Mouse (Mus musculus) layer of hippocampus, adult 18-20 months (tissue): ENCODE data around the gene Psme1. TPM values are rescaled to one million over a fixed set of nuclear protein-coding genes. Genes with fewer than 3 reads are reported as not detected.

Experiments
- DNase-seq, 2 experiments: peaks; one replicate each; pipeline ENCODE4 v3.0.0; 2022; ENCODE audit warnings: low spot score in 2 of 2
- total RNA-seq, 2 experiments: library from RNA; stranded (reverse); gene quantifications; 2 replicates each; pipeline ENCODE4 v1.2.3; 2021

Gene Psme1
- total RNA-seq, 2 experiments from 2014 or later, result 54.0 to 56.6 TPM

DNA sequence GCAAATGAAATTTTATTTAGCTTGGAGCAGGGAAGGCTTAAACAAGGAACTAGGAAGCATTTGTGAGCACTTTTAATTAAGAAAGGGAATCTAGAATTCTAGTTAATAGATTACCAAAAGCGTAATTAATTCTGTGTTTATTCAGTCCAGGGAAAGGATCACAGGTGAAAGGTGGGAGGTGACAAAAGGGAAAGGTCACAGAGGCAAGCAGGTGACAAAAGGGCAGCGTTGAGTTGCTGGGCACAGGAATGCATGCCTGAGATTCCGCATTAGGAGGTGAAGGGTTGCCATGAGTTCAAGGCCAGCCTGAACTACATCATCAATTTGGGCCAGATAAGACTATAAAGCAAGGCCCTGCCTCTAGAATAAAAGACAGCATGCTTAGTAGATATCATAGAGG, 10.4 kb upstream of the Psme1 start:
- DNase-seq, result no peak

DNA sequence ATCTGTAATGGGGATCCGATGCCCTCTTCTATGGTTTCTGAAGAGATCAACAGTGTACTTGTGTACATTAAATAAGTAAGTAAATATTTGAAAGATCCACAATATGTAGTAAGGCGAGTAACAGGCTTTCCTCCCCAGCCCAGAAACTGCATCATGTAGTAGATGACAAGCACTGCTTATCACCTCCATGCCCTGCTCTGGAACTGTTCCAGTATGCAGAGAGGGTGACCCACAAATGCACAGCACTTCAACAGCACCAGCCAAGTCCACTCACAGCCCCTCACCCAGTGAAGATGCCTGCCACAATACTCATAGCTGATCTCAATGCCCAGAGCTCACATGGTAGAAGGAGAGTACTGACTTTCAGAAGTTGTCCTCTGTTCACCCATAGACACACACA, 7.3 kb upstream of the Psme1 start:
- DNase-seq, result no peak

DNA sequence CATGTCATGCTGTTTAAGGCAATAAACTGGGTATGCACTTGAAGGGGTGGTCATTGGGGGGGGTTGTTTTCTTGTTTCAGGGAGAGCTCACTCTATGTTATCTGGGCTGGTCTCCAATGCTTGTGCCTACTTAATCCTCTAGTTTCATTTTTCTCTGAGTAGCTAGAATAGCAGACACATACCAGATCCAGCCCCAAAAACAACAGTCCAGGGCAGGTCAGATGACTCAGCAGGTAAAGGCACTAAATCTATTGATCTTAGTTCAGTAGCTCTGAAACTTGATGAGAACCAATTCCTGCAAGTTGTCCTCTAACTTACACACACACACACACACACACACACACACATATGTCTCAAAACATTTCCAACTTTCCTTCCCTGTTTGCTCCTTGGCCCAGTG, 6.2 kb upstream of the Psme1 start:
- DNase-seq, result no peak

DNA sequence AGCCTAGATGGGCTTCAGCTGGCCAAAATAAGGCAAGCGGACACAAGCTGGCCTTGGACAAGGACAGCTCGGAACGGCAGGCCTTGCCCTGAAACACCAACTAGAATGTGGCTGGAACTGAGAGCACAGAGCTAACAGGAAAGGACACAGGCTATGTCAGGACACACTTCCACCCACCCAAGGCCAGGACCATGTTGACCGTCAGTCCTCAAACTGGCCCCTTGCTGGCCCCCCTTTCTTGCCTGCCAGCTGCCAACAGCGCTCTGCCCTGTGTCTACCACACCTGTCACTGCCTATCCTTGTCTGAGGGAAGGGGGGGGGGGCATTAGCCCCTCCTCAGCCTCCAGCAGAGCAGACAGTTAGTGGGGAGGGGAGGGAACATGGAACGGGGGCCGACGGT, 2.6 kb upstream of the Psme1 start, which contains the start of gene Fitm1:
Fitm1 (plus strand) TSS at position 316 of the 400 bp plus-strand sequence.
- DNase-seq, result no peak

DNA sequence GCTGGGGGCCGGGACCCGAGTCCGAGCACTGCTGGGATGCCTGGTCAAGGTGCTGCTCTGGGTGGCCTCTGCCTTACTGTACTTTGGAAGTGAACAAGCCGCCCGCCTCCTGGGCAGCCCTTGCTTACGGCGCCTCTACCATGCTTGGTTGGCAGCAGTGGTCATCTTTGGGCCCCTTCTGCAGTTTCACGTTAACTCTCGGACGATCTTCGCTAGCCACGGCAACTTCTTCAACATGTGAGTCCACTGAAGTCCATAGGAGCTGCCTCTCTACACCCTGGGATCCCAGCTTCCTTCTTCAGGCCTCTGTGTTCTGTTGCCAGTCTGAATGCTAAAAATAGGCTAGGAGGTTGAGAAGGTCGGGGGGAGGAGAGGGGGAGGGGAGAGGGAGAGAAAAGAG, 2.2 kb upstream of the Psme1 start:
- no peak for DNase-seq

DNA sequence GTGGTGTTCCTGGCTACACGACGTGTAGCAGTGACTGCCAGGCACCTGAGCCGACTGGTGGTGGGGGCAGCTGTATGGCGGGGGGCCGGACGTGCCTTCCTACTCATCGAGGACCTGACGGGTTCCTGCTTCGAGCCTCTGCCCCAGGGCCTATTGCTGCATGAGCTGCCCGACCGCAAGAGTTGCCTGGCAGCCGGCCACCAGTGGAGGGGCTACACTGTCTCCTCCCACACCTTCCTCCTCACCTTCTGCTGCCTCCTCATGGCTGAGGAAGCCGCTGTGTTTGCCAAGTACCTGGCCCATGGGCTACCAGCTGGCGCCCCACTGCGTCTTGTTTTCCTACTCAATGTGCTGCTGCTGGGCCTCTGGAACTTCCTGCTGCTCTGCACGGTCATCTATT, 1.5 kb upstream of the Psme1 start:
- DNase-seq, result peak; percentile 37 to 40

DNA sequence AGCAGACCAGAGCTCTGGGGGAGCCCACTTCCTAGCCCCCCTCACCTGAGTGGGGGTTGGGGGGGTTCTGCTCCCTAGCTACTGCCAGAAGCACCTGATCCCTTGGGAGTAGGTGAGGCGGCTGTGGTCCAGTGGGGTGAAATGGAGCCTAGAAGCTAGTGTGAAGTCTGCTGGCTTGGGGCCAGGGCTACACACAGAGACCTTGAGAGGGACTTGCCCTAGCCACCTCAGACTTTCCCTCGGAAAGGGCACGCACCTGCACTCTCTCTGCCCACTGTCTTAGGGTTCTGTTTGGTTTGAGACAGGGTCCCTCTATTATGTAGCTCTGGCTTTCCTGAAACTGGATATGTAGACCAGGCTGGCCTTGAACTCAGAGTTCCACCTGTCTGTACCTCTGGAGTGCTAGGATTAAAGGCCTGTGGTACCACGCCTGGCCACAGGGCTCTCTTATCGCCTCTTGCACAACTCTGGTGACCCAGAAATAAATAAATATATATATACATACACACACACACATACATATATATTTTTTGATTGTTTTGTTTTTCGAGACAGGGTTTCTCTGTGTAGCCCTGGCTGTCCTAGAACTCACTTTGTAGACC, 846 bp downstream of the Psme1 start:
- no peak for DNase-seq

DNA sequence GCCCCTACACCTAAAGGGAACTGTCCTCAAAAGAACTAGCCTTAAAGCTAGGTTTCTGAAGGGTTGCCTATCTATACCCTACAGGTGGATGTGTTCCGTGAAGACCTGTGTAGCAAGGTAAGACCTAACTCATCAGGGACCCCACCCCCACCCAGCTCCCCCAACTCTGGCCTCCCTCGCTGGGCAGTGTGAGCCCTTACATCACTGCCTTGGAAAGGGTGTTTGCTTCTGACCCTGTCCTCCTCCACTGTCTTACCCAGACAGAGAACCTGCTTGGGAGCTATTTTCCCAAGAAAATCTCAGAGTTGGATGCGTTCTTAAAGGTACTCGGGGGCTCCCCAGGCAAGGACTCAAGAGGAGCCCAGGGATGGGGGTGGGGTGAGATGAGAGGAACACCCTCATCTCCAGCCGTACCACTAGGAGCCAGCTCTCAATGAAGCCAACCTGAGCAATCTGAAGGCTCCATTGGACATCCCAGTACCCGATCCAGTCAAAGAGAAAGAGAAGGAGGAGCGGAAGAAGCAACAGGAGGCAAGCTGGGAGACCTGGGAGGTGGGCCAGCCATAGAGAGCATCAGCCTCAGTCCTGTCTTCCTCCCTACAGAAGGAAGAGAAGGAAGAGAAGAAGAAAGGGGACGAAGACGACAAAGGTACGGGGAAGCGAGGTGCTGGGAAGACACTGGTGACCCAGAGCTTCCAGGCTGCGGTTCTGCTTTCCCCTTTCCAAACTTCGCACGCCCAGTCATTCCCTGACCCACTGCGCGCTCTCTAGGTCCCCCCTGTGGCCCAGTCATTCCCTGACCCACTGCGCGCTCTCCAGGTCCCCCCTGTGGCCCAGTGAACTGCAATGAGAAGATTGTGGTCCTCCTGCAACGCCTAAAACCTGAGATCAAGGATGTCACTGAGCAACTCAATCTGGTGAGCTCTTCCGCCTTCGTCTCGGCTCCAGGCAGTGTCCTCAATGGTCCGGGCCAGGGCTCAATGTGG, 1.9 kb downstream of the Psme1 start:
- DNase-seq, result no peak

DNA sequence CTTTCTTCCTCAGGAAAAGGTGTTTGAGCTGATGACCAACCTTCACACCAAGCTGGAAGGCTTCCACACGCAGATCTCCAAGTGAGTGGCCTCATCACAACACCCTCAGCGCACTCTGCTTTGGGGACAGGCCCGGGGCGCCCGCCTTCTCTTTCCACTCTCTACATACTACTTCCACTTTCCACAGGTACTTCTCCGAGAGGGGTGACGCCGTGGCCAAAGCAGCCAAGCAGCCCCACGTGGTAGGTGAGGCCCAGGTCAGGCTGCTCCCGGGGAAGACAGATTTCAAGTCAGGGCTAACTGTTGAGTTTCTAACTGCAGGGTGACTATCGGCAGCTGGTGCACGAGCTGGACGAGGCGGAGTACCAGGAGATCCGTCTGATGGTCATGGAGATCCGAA, 2.8 kb downstream of the Psme1 start:
- no peak for DNase-seq

DNA sequence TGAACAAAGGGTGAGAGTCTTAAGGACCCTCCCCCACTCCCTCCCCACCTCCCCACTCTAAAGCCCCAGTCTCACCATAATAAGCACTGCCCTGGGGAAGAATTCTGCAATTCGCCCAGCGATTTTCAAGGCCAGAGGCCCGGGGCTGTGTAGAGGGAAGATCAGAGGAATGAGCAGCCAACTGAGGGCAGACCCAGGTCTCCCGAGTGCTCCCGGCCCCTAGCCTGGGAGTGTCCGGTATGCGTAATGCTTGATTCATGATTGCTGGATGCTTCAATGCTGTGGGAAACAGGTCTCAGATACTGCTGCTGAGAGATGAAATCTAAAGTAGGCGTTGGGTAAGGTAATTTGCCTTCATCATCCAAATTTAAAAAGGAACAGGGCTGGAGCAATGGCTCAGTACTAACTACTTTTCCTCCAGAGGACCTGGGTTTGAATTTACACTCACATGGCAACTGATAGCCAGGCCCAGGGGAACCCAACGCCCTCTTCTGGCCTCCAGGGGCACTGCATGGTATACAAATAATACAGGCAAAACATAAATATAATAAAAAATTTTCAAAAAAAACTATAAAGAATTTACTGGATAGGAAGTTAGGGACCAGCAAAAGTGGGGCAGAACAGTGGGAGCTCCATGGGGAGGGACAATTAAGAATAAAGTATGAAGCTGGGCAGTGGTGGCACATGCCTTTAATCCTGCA, 4.2 kb downstream of the Psme1 start:
- DNase-seq, result no peak

DNA sequence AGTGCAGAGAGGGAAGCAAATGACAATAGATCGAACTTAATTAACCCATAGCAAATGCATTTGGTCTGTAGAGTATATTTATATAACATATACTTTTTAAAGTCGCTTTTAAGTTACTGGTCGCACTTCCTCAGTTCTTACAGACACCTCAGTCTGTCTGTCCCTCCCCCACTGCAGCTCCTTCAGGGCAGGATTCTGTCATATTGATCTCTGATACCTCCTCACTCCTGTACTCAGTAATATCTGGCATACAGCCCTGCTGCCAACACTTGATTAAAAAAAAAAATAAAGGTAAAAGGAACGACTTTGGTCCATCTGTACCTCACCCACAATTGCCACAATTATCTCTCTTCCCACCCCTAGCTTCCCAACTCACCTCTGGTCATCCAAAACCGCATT, 6.4 kb downstream of the Psme1 start:
- DNase-seq, result no peak

DNA sequence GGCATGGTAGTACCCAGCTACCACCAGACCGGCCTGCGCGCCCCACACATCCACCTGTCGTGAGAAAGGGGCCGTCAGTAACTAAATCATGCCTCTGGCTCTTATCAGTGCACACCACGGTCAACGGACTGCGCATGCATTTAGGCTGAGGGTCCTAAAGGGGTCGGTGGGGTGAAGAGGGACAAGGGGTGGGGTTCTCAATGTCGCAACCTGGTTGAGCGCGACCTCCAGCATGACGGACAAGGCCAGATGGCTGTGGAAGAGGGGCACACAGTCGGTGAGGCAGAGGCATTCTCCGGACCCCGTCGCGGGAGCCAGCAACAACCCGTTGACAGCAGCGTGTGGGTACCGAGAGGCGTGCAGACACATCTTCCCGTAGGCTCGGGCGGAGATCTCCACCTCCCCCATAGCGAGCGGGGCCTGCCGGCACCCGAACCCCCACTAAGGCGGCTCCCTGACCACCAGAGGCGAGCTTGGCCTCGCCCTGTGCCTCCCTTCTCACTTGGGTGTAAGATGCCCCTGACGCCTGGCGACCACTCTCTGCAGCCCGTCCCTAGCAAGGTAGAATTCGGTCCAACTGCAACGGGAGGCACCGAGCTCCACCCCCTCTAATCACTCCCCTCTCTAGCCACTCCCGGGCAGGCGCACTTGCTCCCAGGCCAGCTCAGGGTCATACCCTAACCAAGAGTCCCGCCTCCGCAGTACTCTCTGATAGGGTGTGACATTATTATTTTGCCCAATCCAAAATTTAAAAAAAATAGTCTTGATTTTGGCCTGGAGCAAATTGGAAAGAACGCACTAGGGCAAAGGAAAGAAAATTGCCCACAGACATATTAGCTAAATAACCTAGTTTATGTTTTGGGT, 7.0 kb downstream of the Psme1 start, which contains the start of gene Emc9:
Emc9 (minus strand) TSS at position 601 of the 864 bp plus-strand sequence.
- DNase-seq, result peak; percentile 49 to 67

DNA sequence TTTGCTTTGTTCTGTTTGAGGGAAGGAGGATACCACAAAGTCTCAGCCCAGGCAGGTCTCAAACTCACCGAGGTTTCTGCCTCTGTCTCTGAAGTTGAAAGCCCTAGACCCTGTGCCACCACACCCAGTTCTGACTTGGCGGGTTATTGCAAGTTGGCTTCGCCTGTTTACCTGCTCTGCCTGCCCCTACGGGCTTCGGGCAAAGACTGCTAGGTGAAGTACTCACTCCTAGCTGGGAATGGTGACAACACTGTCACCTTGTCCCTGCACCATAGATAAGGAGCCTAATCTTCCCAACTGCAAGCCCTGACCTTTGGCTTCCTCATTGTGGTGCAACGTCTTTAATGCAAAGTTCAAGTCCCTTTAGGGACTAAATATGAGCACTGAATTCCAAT, 7.6 kb downstream of the Psme1 start:
- no peak for DNase-seq

DNA sequence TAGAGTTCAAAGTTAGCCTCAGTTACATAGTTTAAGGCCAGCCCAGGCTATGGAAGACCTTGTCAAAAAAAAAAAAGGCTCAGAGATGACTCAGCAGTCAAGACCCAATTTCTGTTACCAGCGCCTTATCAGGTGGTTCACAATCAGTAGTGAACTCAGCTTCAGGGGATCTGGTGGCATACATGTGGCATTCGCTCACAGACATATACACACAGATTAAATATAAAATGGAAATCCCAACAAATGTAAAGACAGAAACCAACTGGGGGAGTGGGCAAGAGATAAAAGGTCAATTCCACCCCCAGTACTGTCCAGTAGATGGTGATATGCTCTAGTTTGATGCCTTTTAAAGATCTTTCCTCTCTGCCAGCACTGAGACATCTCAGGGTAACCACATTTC, 8.2 kb downstream of the Psme1 start:
- no peak for DNase-seq

DNA sequence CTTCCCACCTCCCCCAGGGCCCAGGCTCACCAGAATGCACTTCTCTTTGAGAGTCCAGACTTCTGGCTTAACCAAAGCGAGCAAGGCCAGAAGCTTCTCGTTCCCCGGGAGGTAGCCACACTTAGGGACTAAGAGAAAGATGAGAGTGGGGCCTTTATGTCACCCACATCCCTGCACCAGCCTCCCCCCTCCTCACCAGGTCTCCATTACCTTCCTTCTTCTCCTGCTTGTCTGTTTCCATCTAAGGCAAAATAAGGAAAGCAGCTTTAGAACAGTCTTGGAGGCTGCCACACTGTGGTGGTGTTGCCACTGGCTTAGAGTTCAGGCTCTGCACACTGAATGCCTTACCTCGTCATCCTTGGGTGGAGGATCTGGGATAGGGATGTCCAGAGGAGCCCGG, 11.3 kb downstream of the Psme1 start:
- DNase-seq, result no peak

DNA sequence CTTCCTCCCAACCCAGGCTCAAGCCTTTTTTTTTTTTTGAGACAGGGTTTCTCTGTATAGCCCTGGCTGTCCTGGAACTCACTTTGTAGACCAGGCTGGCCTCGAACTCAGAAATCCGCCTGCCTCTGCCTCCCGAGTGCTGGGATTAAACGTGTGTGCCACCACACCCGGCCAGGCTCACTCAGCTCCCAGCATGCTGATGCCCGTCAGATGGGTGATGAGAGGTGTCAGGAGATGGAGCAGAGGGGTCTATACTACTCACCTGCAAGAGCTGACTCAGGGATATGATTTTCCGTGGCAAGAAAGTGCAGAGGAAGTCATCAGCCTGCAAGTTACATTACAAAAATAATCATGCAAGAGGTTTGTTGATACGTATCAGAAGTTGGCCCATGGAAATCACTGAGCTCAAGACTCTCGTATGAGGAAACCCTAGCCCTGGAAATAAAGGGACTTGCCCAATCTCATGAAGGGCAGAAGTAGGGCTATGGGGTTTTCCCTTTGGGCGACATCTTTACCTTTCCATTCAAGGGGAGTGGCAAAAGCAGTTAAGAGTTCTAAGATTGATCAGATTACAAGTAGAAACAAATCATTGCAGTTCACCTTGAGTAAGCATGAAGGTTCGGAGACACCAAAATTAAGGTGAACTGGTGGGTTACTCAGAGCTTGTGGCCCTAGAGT, 12.0 kb downstream of the Psme1 start:
- no peak for DNase-seq

DNA sequence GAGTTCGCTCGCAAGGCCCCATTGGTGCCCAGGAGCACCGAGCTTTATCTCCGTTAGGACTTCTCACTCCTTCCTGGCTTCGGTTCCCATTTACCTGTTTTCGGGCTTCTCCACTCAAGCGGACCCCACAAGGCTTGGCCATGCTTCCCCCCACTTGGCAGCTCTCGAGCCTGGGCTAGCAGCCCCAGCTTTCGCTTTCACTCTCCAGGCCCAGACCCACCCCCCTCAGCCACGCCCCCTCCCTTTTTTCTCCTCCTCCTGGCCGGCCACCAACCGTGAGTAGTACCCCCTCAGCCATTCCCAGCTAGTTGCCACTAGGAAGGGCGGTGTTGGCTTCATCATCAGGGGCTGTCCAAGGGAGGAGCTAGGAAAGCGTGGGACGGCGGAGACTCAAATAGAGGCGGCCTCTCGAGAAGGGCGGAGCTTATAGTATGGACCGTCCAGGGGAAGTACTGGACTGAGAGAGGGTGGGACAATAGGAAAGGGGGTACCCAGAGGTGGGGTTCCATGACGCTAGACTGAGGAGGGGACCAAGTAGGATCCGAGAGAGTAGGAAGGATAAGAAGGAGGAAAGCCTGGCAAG, 12.9 kb downstream of the Psme1 start, which contains the start of gene Psme2:
Psme2 (minus strand) TSS at position 366 of the 583 bp plus-strand sequence.
- DNase-seq, result peak; percentile 88 to 93

DNA sequence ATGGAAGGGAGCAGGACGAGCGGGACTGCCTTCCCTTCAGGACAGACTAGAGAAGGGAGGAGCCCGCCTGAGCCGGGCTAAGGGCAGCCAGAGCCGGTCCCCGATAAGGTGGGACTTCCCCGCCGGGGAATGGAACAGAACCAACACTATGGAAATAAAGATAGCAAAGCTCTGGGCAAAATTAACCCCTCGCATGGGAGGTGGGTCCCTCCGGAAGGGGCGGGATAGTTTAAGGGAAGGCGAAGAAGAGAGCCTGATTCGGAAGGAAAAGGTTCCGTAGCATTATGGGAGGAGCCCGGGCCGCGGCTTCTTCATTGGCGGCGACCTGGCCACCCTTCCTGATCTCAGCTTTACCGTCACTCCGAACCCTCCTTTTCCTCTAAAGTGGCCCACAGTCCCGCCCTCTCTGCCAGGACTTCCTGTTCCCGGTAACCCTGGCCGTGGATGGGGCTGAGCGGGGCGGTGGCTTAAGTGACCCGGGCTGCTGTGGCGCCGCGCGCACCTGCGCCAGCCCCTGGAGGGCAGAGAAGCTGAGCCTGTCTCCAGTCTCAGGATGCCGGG, 13.5 kb downstream of the Psme1 start, which contains the start of gene Rnf31:
Rnf31 (plus strand) TSS at position 378 of the 561 bp plus-strand sequence.
- peak; percentile 92 to 97 for DNase-seq

DNA sequence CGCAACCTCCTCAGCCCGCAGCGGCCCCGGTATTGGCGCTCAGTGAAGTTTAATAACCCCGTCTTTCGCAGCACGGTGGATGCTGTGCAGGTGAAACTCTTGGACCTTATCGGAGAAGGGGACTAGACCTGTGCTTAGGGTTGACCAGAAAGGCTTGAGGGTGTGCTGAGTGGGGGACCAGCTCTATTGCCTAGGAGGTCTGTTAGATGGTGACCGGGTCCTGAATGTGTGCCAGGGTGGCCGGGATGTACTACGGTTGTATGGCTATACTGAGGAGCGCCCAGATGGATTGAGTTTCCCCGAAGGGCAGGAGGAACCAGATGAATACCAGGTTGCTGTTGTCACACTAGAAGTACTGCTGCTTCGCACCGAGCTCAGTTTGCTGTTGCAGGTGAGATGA, 14.3 kb downstream of the Psme1 start:
- DNase-seq, result no peak
